Mouse (Mus musculus) heart, postnatal 0 days (tissue): ENCODE measurements around the gene Col25a1. TPM values are rescaled to one million over a fixed set of nuclear protein-coding genes. Genes with fewer than 3 reads are reported as not detected.

ENCODE experiments used
- ATAC-seq: fragments of 200-750 bp; cut with Nextera tagmentation; 2 replicates; pipeline ENCODE4 v1.8.0; 2017; ENCODE audit warnings: low read depth, moderate number of reproducible peaks, moderate library complexity; ENCODE audit not compliant: insufficient read depth
- DNase-seq: peaks from one replicate; pipeline ENCODE4 v3.0.0-alpha.2; 2016; ENCODE audit warnings: low spot score
- H3K27ac ChIP-seq: fragments of 300-500 bp; sonication (generic); 2 replicates; pipeline ENCODE4 v1.5.1; 2014; ENCODE audit warnings: low read depth, mild to moderate bottlenecking
- H3K27me3 ChIP-seq: fragments of 300-500 bp; sonication (generic); 2 replicates; pipeline ENCODE4 v1.6.1; 2014; ENCODE audit warnings: low read length, mixed read lengths; ENCODE audit not compliant: control insufficient read depth, insufficient read depth
- H3K36me3 ChIP-seq: fragments of 300-500 bp; sonication (generic); replicated peaks from 2 replicates; pipeline ENCODE4 v1.6.1; 2014; ENCODE audit warnings: low read length, mixed read lengths; ENCODE audit not compliant: control insufficient read depth, insufficient read depth
- H3K4me1 ChIP-seq: fragments of 300-500 bp; sonication (generic); 2 replicates; pipeline ENCODE4 v1.6.1; 2014; ENCODE audit warnings: antibody characterized with exemption; ENCODE audit not compliant: control insufficient read depth, insufficient read depth
- H3K4me2 ChIP-seq: fragments of 300-500 bp; sonication (generic); 2 replicates; pipeline ENCODE4 v1.6.1; 2014; ENCODE audit warnings: low read depth, mild to moderate bottlenecking, low read length, moderate library complexity
- H3K4me3 ChIP-seq: fragments of 300-500 bp; sonication (generic); 2 replicates; pipeline ENCODE4 v1.5.1; 2014; ENCODE audit warnings: low read depth, low read length
- H3K9ac ChIP-seq: fragments of 300-500 bp; sonication (generic); replicated peaks from 2 replicates; pipeline ENCODE4 v1.6.1; 2014; ENCODE audit warnings: low read depth, low read length, mixed read lengths
- H3K9me3 ChIP-seq: fragments of 300-500 bp; sonication (generic); replicated peaks from 2 replicates; pipeline ENCODE4 v1.6.1; 2016; ENCODE audit warnings: low read length; ENCODE audit not compliant: control insufficient read depth
- CTCF ChIP-seq: IDR thresholded peaks from 2 replicates; pipeline ENCODE4 v1.5.1; 2016; ENCODE audit warnings: antibody characterized with exemption, control low read depth, low read depth
- EP300 ChIP-seq: IDR thresholded peaks from 2 replicates; pipeline ENCODE4 v1.6.1; 2016; ENCODE audit warnings: antibody characterized with exemption, low read depth
- WGBS: fragments of 180-500 bp; shearing (Covaris S2); extraction: QIAGEN DNeasy Blood & Tissue Kit; methylation state at CpG from one replicate; pipeline ENCODE4 v1.1.7; 2014; 5-methylcytosine and 5-hydroxymethylcytosine counted together
- polyA plus RNA-seq: library from polyadenylated mRNA; unstranded; fragments of >200 nt; fragmentation: Nextera tagmentation; extraction: Ambion mirVana; gene quantifications from 2 replicates; pipeline ENCODE4 v1.2.1, GENCODE M21; 2015
- total RNA-seq: library from RNA; depleted of rRNA; stranded (reverse); fragments of >200 nt; gene quantifications from 2 replicates; pipeline ENCODE4 v1.2.3, GENCODE M21; 2014; ENCODE audit warnings: low replicate concordance

Col25a1 gene
- total and polyA plus RNA-seq, 2 experiments from 2014 or later, result 0.67 to 0.92 TPM

DNA sequence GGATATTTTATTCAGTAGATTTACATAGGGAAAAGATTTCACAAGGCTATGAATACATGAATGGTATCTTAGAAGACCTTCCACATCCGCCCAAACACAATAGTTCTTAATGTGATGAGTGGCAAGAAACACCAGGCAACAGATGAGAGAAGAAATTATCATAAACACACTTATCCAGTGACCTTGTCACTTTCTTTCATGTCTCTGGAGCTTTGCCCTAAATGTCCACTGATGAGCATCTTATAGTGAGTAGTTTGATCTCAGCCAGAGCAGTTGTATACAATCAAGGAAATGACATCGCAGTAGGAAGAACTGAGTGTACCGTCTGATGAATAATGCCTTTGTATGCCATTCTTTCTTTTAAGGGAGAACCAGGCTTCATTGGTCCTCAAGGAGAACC is 414.7 kb downstream of the Col25a1 start:
- no peak for ATAC-seq
- Histone ChIP-seq H3K9ac (no peak overlapping the region), H3K9me3 (no peaks in the 10 kb centered on the region), H3K4me2 (no peak overlapping the region), H3K4me1 (no peaks in the 10 kb centered on the region), H3K36me3 (no peaks in the 10 kb centered on the region), H3K4me3 (no peak overlapping the region), H3K27ac (no peak overlapping the region), H3K27me3 (no peaks in the 10 kb centered on the region)
- no peak for DNase-seq
- 67% methylated on average over 3 of the region's 3 CpGs for WGBS
- TF ChIP-seq EP300, result no peak
- no peak for TF ChIP-seq CTCF

DNA sequence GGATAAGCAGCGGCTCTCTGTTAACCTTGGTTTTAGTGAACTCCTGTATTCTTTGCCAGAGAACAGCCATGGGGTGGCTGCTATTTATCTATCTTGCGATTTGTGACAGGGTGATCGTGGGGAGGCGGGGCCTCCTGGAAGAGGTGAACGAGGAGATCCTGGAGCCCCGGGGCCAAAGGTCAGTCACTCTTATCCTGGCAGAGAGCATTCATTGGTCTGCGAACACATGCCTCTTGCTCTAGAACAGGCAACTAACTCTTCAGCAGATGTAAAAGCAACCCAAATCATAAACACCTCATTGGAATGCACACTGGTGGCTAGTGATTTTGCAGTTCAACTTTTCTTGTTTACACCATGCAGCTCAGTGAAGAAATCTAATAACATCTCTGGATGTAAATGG is 417.8 kb downstream of the Col25a1 start:
- no peaks in the 10 kb centered on the region for H3K27me3 ChIP-seq
- H3K4me3 ChIP-seq, result no peak overlapping the region
- TF ChIP-seq CTCF (no peak), EP300 (no peak)
- no peak for ATAC-seq
- no peak overlapping the region for H3K9ac ChIP-seq
- H3K27ac ChIP-seq, result no peak overlapping the region
- no peaks in the 10 kb centered on the region for H3K4me1 ChIP-seq
- H3K4me2 ChIP-seq, result no peak overlapping the region
- H3K36me3 ChIP-seq, result no peaks in the 10 kb centered on the region
- DNase-seq, result no peak
- WGBS, result 67% methylated on average over 7 of the region's 7 CpGs
- H3K9me3 ChIP-seq, result no peaks in the 10 kb centered on the region

DNA sequence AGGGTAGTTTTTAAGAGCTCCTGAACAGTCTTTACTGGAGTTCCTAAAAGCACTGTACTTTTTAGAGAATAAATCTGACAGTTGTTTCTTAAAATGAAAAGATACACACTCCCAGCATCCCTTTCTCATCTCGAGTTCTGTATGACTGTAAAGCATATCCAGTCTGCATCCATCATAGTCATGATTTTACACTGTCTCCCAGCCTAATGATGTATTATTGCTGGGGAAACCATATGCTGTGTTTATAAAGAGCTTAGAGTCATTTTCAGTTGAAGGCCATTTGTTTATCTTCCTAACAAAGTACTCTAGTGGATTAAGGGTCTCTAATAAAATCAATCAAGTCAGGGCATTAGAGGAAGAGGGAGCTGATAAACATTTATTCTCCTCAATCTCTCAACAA is 425.0 kb downstream of the Col25a1 start:
- TF ChIP-seq EP300 (no peak), CTCF (no peak)
- Histone ChIP-seq H3K4me1 (no peaks in the 10 kb centered on the region), H3K9ac (no peak overlapping the region), H3K27ac (no peak overlapping the region), H3K9me3 (no peaks in the 10 kb centered on the region), H3K4me2 (no peak overlapping the region), H3K4me3 (no peak overlapping the region), H3K36me3 (no peaks in the 10 kb centered on the region), H3K27me3 (no peaks in the 10 kb centered on the region)
- no peak for ATAC-seq
- DNase-seq, result no peak
- WGBS, result 36% methylated on average over 1 of the region's 1 CpGs

DNA sequence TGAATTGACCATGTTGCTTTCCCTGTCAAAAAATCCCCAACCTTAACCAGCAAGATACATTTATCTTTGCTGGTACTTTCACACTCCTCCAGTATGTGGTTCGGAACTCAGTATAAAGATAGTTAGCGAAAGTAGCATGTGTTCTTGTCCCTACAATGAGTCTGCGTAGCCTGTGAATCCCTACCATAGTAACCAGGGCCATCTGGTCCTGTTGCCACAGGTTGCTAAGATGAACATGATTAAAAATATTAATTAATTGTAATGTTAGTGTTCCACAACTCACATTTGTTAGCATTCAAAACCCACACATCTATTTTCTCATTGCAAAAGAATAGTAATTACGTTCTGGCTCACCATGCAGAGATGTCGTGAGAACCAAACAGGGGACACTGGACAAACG is 434.3 kb downstream of the Col25a1 start:
- Histone ChIP-seq H3K4me2 (no peak overlapping the region), H3K27ac (no peak overlapping the region), H3K4me1 (no peaks in the 10 kb centered on the region), H3K9me3 (no peaks in the 10 kb centered on the region), H3K36me3 (no peaks in the 10 kb centered on the region), H3K27me3 (no peaks in the 10 kb centered on the region), H3K9ac (no peak overlapping the region), H3K4me3 (no peak overlapping the region)
- TF ChIP-seq CTCF (no peak), EP300 (no peak)
- no peak for ATAC-seq
- WGBS, result 87% methylated on average over 6 of the region's 6 CpGs
- DNase-seq, result no peak

DNA sequence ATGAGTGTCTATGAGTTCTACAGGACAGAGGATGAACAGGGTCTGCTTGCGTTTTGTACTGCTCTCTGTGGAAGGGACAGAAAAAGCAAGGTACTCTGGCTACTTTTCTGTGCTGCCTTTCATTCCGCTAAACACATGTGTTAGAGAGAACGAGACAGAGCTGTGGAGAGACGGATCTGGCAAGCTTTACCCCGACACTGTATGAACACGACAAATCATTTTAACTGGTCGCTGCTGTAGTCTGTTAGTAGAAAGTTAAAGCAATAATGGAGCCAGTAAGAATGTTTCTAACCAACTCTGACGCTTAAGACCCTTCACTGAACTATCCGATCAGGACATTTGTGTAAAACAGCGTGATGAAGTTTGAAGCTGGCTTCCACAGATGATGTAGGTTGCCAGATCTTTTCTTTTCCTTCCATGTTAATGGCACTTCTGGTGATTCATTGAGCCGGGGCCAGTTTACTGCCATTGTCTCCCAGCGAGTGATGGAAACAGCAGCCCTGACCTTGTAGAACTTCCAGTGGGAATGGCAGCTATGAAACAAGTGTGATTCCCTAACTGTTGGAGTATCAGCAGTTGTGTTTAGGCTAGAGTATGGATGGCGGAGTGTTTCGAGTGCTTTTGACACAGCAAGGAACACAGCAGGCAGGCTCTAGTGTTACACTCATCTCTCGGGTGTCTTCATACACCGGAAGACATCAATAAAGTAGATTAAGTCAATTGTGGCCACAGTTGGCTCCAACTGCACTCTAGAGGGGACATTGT is 437.2 kb downstream of the Col25a1 start:
- Histone ChIP-seq H3K4me2 (no peak overlapping the region), H3K4me3 (no peak overlapping the region), H3K9me3 (no peaks in the 10 kb centered on the region), H3K9ac (no peak overlapping the region), H3K27ac (no peak overlapping the region), H3K36me3 (no peaks in the 10 kb centered on the region), H3K4me1 (no peaks in the 10 kb centered on the region), H3K27me3 (no peaks in the 10 kb centered on the region)
- TF ChIP-seq CTCF (no peak), EP300 (no peak)
- DNase-seq, result no peak
- WGBS, result 79% methylated on average over 16 of the region's 16 CpGs
- no peak for ATAC-seq

DNA sequence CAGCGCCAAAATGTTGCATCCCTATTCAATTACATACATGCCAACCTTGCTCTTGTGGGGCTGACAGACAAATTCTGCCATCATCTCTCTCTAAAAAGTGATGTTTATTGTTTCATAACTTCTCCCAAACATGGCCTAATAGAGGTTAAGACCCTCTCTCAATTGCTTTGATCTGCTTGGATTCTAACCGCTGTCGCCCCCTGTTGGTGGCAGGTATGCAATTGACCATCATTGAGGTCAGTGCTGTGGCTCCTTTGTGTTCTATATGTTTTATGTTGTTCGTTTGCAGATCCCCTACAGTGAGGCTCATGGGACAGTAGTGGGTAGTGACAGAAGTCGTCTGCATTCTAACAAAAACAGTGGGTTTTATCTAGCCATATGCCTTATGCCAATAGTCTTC is 441.9 kb downstream of the Col25a1 start:
- Histone ChIP-seq H3K9ac (no peak overlapping the region), H3K9me3 (0 out of 2 replicates have a peak, but pooled peaks cover 3% of the 10 kb centered on the region), H3K4me3 (no peak overlapping the region), H3K27ac (no peak overlapping the region), H3K4me1 (no peaks in the 10 kb centered on the region), H3K4me2 (no peak overlapping the region), H3K27me3 (no peaks in the 10 kb centered on the region), H3K36me3 (no peaks in the 10 kb centered on the region)
- WGBS, result 68% methylated on average over 5 of the region's 5 CpGs
- ATAC-seq, result no peak
- peak; percentile 19; the same call in 1 of the 2 replicates for TF ChIP-seq CTCF
- no peak for TF ChIP-seq EP300
- DNase-seq, result no peak
